Mouse (Mus musculus) kidney, adult 11 months (tissue): ENCODE measurements around the gene Ofcc1.

Experiments used
- DNase-seq: peaks from one replicate; pipeline ENCODE4 v3.0.0; 2022

The Ofcc1 gene

GRCm38 (mm10) chr13:40361288-40361687 lies at the start of gene Ofcc1:
Gene Ofcc1 (minus strand): TSS chr13:40361450.
- no peak for DNase-seq

GRCm38 (mm10) chr13:40390120-40390519 lies 28.9 kb upstream of the Ofcc1 start:
- DNase-seq = no peak

GRCm38 (mm10) chr13:40387446-40387845 lies 26.2 kb upstream of the Ofcc1 start:
- no peak for DNase-seq

- no peak for DNase-seq
Measured at GRCm38 (mm10) chr13:40384962-40385361, 23.7 kb upstream of the Ofcc1 start.

GRCm38 (mm10) chr13:40376773-40377172 lies 15.5 kb upstream of the Ofcc1 start:
- no peak for DNase-seq

- DNase-seq = no peak
Measured at GRCm38 (mm10) chr13:40366762-40367161, 5.5 kb upstream of the Ofcc1 start.

- DNase-seq = no peak
Measured at GRCm38 (mm10) chr13:40364855-40365254, 3.6 kb upstream of the Ofcc1 start.

- no peak for DNase-seq
Measured at GRCm38 (mm10) chr13:40360692-40361091, 558 bp downstream of the Ofcc1 start.

- DNase-seq = no peak
Measured at GRCm38 (mm10) chr13:40347045-40347444, 14.2 kb downstream of the Ofcc1 start.

GRCm38 (mm10) chr13:40323301-40323700 lies 37.9 kb downstream of the Ofcc1 start:
- no peak for DNase-seq

GRCm38 (mm10) chr13:40320814-40321525 lies 40.3 kb downstream of the Ofcc1 start:
- no peak for DNase-seq

GRCm38 (mm10) chr13:40317731-40318130 lies 43.5 kb downstream of the Ofcc1 start:
- no peak for DNase-seq

GRCm38 (mm10) chr13:40315158-40315792 lies 46.0 kb downstream of the Ofcc1 start:
- DNase-seq = no peak

GRCm38 (mm10) chr13:40292891-40293290 lies 68.4 kb downstream of the Ofcc1 start:
- no peak for DNase-seq

- no peak for DNase-seq
Measured at GRCm38 (mm10) chr13:40290846-40291245, 70.4 kb downstream of the Ofcc1 start.

GRCm38 (mm10) chr13:40288650-40289049 lies 72.6 kb downstream of the Ofcc1 start:
- DNase-seq = no peak

- DNase-seq = no peak
Measured at GRCm38 (mm10) chr13:40287266-40288002, 73.8 kb downstream of the Ofcc1 start.

- DNase-seq = no peak
Measured at GRCm38 (mm10) chr13:40285234-40285791, 75.9 kb downstream of the Ofcc1 start.

GRCm38 (mm10) chr13:40280616-40281015 lies 80.6 kb downstream of the Ofcc1 start:
- DNase-seq = no peak

GRCm38 (mm10) chr13:40267546-40267945 lies 93.7 kb downstream of the Ofcc1 start:
- no peak for DNase-seq

GRCm38 (mm10) chr13:40263087-40263807 lies 98.0 kb downstream of the Ofcc1 start:
- no peak for DNase-seq

- DNase-seq = no peak
Measured at GRCm38 (mm10) chr13:40258757-40259156, 102.5 kb downstream of the Ofcc1 start.

- DNase-seq = no peak
Measured at GRCm38 (mm10) chr13:40243821-40244220, 117.4 kb downstream of the Ofcc1 start.
